Mouse (Mus musculus) heart, postnatal 0 days (tissue): Measurements from ENCODE around the gene 9430097D07Rik. TPM values are rescaled to one million over a fixed set of nuclear protein-coding genes. Genes with fewer than 3 reads are reported as not detected.

Experiments
- ATAC-seq: fragments of 200-750 bp; cut with Nextera tagmentation; 2 replicates; pipeline ENCODE4 v1.8.0; 2017; ENCODE audit warnings: low read depth, moderate number of reproducible peaks, moderate library complexity; ENCODE audit not compliant: insufficient read depth
- DNase-seq: peaks from one replicate; pipeline ENCODE4 v3.0.0-alpha.2; 2016; ENCODE audit warnings: low spot score
- H3K27ac ChIP-seq: fragments of 300-500 bp; sonication (generic); 2 replicates; pipeline ENCODE4 v1.5.1; 2014; ENCODE audit warnings: low read depth, mild to moderate bottlenecking
- H3K27me3 ChIP-seq: fragments of 300-500 bp; sonication (generic); 2 replicates; pipeline ENCODE4 v1.6.1; 2014; ENCODE audit warnings: low read length, mixed read lengths; ENCODE audit not compliant: control insufficient read depth, insufficient read depth
- H3K36me3 ChIP-seq: fragments of 300-500 bp; sonication (generic); replicated peaks from 2 replicates; pipeline ENCODE4 v1.6.1; 2014; ENCODE audit warnings: low read length, mixed read lengths; ENCODE audit not compliant: control insufficient read depth, insufficient read depth
- H3K4me1 ChIP-seq: fragments of 300-500 bp; sonication (generic); 2 replicates; pipeline ENCODE4 v1.6.1; 2014; ENCODE audit warnings: antibody characterized with exemption; ENCODE audit not compliant: control insufficient read depth, insufficient read depth
- H3K4me2 ChIP-seq: fragments of 300-500 bp; sonication (generic); 2 replicates; pipeline ENCODE4 v1.6.1; 2014; ENCODE audit warnings: low read depth, mild to moderate bottlenecking, low read length, moderate library complexity
- H3K4me3 ChIP-seq: fragments of 300-500 bp; sonication (generic); 2 replicates; pipeline ENCODE4 v1.5.1; 2014; ENCODE audit warnings: low read depth, low read length
- H3K9ac ChIP-seq: fragments of 300-500 bp; sonication (generic); replicated peaks from 2 replicates; pipeline ENCODE4 v1.6.1; 2014; ENCODE audit warnings: low read depth, low read length, mixed read lengths
- H3K9me3 ChIP-seq: fragments of 300-500 bp; sonication (generic); replicated peaks from 2 replicates; pipeline ENCODE4 v1.6.1; 2016; ENCODE audit warnings: low read length; ENCODE audit not compliant: control insufficient read depth
- CTCF ChIP-seq: IDR thresholded peaks from 2 replicates; pipeline ENCODE4 v1.5.1; 2016; ENCODE audit warnings: antibody characterized with exemption, control low read depth, low read depth
- EP300 ChIP-seq: IDR thresholded peaks from 2 replicates; pipeline ENCODE4 v1.6.1; 2016; ENCODE audit warnings: antibody characterized with exemption, low read depth
- WGBS: fragments of 180-500 bp; shearing (Covaris S2); extraction: QIAGEN DNeasy Blood & Tissue Kit; methylation state at CpG from one replicate; pipeline ENCODE4 v1.1.7; 2014; 5-methylcytosine and 5-hydroxymethylcytosine counted together
- polyA plus RNA-seq: library from polyadenylated mRNA; unstranded; fragments of >200 nt; fragmentation: Nextera tagmentation; extraction: Ambion mirVana; gene quantifications from 2 replicates; pipeline ENCODE4 v1.2.1, GENCODE M21; 2015
- total RNA-seq: library from RNA; depleted of rRNA; stranded (reverse); fragments of >200 nt; gene quantifications from 2 replicates; pipeline ENCODE4 v1.2.3, GENCODE M21; 2014; ENCODE audit warnings: low replicate concordance

9430097D07Rik gene
- total and polyA plus RNA-seq, 2 experiments from 2014 or later: not detected

- Histone ChIP-seq H3K4me1 (peaks cover 28% of the 10 kb centered on the region), H3K9me3 (no peaks in the 10 kb centered on the region), H3K4me2 (no peak overlapping the region), H3K27ac (no peak overlapping the region), H3K27me3 (no peaks in the 10 kb centered on the region), H3K9ac (no peak overlapping the region), H3K4me3 (no peak overlapping the region), H3K36me3 (peaks cover 52% of the 10 kb centered on the region)
- DNase-seq (no peak), ATAC-seq (no peak)
- TF ChIP-seq EP300: no peak
- peak; percentile 36 for TF ChIP-seq CTCF
- 95% methylated on average over 4 of the region's 4 CpGs for WGBS
These were observed 42.1 kb upstream of the 9430097D07Rik start for GRCm38 (mm10) chr2:32617601-32618000.

GRCm38 (mm10) chr2:32617109-32617508 is 41.6 kb upstream of the 9430097D07Rik start:
- 100% methylated on average over 1 of the region's 1 CpGs for WGBS
- Histone ChIP-seq H3K4me2 (no peak overlapping the region), H3K36me3 (peaks cover 52% of the 10 kb centered on the region), H3K9ac (no peak overlapping the region), H3K27ac (no peak overlapping the region), H3K4me3 (no peak overlapping the region), H3K4me1 (peaks cover 25% of the 10 kb centered on the region), H3K9me3 (no peaks in the 10 kb centered on the region), H3K27me3 (no peaks in the 10 kb centered on the region)
- TF ChIP-seq EP300 (no peak), CTCF (no peak)
- ATAC-seq (no peak), DNase-seq (no peak)

GRCm38 (mm10) chr2:32612274-32612673 is 36.8 kb upstream of the 9430097D07Rik start:
- no peaks in the 10 kb centered on the region for H3K9me3 ChIP-seq
- no peak overlapping the region for H3K4me3 ChIP-seq
- no peak overlapping the region for H3K4me2 ChIP-seq
- ATAC-seq (no peak), DNase-seq (no peak)
- no peak overlapping the region for H3K27ac ChIP-seq
- 79% methylated on average over 26 of the region's 26 CpGs for WGBS
- TF ChIP-seq EP300: no peak
- no peak for TF ChIP-seq CTCF
- no peak overlapping the region for H3K9ac ChIP-seq
- no peaks in the 10 kb centered on the region for H3K27me3 ChIP-seq
- peaks cover 23% of the 10 kb centered on the region for H3K4me1 ChIP-seq
- H3K36me3 ChIP-seq: peaks cover 32% of the 10 kb centered on the region

GRCm38 (mm10) chr2:32610610-32611229 is 35.2 kb upstream of the 9430097D07Rik start:
- ATAC-seq (no peak), DNase-seq (no peak)
- WGBS: 9% methylated on average over 23 of the region's 23 CpGs
- Histone ChIP-seq H3K4me1 (peaks cover 25% of the 10 kb centered on the region), H3K27me3 (no peaks in the 10 kb centered on the region), H3K27ac (peak overlapping the region; percentile 61), H3K9ac (peak overlapping the region; percentile 23), H3K4me3 (peak overlapping the region; percentile 45), H3K9me3 (no peaks in the 10 kb centered on the region), H3K36me3 (peaks cover 26% of the 10 kb centered on the region), H3K4me2 (peak overlapping the region; percentile 91)
- no peak for TF ChIP-seq EP300
- TF ChIP-seq CTCF: peak; percentile 48

GRCm38 (mm10) chr2:32608778-32609435 is 33.4 kb upstream of the 9430097D07Rik start:
- Histone ChIP-seq H3K36me3 (peaks cover 10% of the 10 kb centered on the region), H3K4me3 (peak overlapping the region; percentile 76), H3K9me3 (no peaks in the 10 kb centered on the region), H3K27ac (peak overlapping the region; percentile 86), H3K27me3 (no peaks in the 10 kb centered on the region), H3K9ac (peak overlapping the region; percentile 43), H3K4me2 (peak overlapping the region; percentile 91), H3K4me1 (peaks cover 25% of the 10 kb centered on the region)
- DNase-seq: no peak
- ATAC-seq: peak; percentile 67
- TF ChIP-seq CTCF (no peak), EP300 (no peak)
- WGBS: 48% methylated on average over 18 of the region's 18 CpGs
